Mouse (Mus musculus): ENCODE data around the gene Zc3h4.

The Zc3h4 gene

DNA sequence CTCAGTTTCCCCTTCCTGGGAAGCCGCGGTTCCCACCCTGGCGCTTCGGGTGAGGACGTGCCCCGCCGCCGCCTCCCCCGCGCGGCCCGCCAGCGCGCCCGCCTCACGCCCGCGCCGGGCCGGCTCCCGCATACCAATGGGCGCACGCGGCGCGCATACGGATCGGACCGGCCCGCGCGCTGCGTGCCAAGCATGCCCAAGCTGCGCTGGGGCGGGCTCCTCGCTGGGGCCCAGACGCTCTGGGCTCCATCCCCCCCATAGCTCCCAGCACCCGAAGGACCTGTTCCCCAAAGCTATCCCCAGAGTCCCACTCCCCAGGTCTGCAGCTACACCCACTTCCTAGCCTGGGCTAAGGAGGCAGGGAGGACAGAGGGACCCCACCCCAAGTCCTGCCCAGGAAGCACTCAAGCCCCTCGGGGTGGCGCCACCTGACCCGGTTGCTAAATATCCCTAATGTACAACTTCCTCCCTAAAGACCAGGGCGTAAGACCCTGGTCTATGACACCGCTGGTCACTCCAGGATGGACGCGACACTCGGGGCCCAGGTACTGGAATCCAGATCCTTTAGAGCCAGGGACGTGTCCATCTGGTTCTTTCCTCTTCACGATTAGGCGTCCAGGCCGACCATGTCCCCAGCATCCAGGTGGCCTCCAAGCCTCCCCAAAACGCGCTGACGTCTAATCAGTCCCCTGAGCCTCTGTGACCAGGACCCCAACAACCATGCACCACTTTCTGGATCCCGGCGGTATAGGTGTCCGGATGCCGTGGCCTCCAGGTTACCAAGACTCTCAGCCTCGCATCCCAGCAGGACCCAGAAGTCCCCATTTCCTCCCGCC, 75.3 kb downstream of the Zc3h4 start:
- in situ Hi-C loops (cut with MboI, MseI) = no loop called here

DNA sequence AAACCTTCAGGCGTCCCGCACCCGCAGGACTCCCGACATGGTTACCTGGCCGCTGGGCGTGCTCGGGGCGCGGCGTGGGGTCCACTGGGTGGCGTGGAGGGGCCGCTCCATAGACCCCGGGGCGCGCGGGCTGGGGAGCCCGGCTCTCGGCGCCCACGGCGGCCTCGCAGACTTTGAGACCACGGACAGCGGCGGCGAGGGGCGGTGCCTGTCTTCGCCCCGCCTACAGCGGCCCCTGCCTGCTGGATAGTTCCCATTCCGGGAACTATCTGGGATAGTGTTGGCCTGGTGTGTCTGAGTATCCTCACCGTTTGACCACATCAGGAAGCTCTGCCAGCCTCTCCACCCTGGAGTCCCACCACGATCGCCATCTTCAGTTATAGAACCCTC, 75.9 kb downstream of the Zc3h4 start:
- in situ Hi-C loops (cut with MboI, MseI) = no loop called here

DNA sequence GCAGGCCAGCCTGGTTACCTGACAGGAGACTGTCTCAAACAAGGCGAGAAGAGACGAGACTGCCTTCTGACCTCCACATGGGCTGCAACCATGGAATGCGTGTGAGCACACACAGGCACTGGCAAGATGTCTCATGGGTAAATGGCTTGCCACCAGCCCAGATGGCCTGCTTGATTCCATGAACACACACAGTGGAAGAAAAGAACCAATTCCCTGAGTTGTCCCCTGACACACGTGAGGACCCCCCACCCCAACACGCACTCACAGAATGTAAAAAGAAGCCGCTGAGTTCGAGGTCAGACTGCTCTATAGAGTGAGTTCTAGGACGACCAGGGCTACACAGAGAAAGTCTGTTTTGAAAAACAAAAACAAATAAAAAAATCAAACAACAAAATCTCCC, 76.9 kb downstream of the Zc3h4 start, which contains the start of gene Npas1:
TSS of gene Npas1 (minus strand) at position 101 of the 400 bp plus-strand sequence.
- in situ Hi-C loops (cut with MboI, MseI) = no loop called here

All from T-helper 1 cell (primary cell).